Mouse (Mus musculus): ENCODE results near the gene N4bp2. TPM values are rescaled to one million over a fixed set of nuclear protein-coding genes. Genes with fewer than 3 reads are reported as not detected.

Gene N4bp2
- total and polyA plus RNA-seq, 3 experiments = 13.1 to 16.4 (median 15.1) TPM

- dilution Hi-C loops (cut with MboI; ENCODE audit: extremely low pct_ligation_motif_present, extremely low pct_unique_long_range_greater_than_20kb, low sequenced_read_pairs) = no loop called here
- H3K9me3 ChIP-seq (replicated peaks; ENCODE audit: low read length) = no peaks in the 10 kb centered on the region
- peak overlapping the region; percentile 93 for H3K9ac ChIP-seq (ENCODE audit: insufficient read depth, low read depth)
- H3K27ac ChIP-seq (ENCODE audit: insufficient read depth, low read depth) = peak overlapping the region; percentile 50
- H3K27me3 ChIP-seq (replicated peaks) = peaks cover 5% of the 10 kb centered on the region
- TF ChIP-seq POLR2A (IDR thresholded peaks at IDR 0.05; ENCODE audit: low read depth, low read length) (peak; percentile 46), SMC3 (IDR thresholded peaks at IDR 0.05; ENCODE audit: low read depth, low read length) (peak; percentile 41), ETS1 (conservative IDR thresholded peaks at IDR 0.05; ENCODE audit: low read depth, low read length) (no peak), PAX5 (IDR thresholded peaks at IDR 0.05; ENCODE audit: low read length) (no peak), CTCF (conservative IDR thresholded peaks at IDR 0.05 in 1 of 2, IDR thresholded peaks at IDR 0.05 in 1 of 2; ENCODE audit: low read depth in 2 of 2, low read length in 2 of 2) (peak in 1 of 2 experiments; percentile 80; a peak in 2 of 4 replicates), SIN3A (IDR thresholded peaks at IDR 0.05; ENCODE audit: low read length) (peak; percentile 55; the same call in 1 of the 2 replicates), MEF2A (IDR thresholded peaks at IDR 0.05; ENCODE audit: borderline replicate concordance, low read depth, low read length) (peak; percentile 17; the same call in 1 of the 2 replicates), POLR2AphosphoS2 (IDR thresholded peaks at IDR 0.05; ENCODE audit: low read depth, low read length) (no peak), BHLHE40 (IDR thresholded peaks at IDR 0.05; ENCODE audit: low read depth, low read length) (peak; percentile 7; the same call in 1 of the 2 replicates), TCF12 (IDR thresholded peaks at IDR 0.05; ENCODE audit: low read depth, low read length) (peak; percentile 34; the same call in 1 of the 2 replicates), NRF1 (IDR thresholded peaks at IDR 0.05; ENCODE audit: low read depth, low read length) (0 out of 2 replicates have a peak, but pooled peaks have one; percentile 16), RAD21 (IDR thresholded peaks at IDR 0.05; ENCODE audit: low read depth, low read length) (peak; percentile 50), E2F4 (IDR thresholded peaks at IDR 0.05; ENCODE audit: insufficient replicate concordance, low read depth, low read length) (no peak), IRF4 (IDR thresholded peaks at IDR 0.05; ENCODE audit: low read depth, low read length) (peak; percentile 21; the same call in 1 of the 2 replicates), ZKSCAN1 (IDR thresholded peaks at IDR 0.05; ENCODE audit: borderline replicate concordance, low read depth, low read length) (no peak), UBTF (IDR thresholded peaks at IDR 0.05; ENCODE audit: low read depth, low read length) (peak; percentile 55), RCOR1 (conservative IDR thresholded peaks at IDR 0.05; ENCODE audit: low read depth, low read length) (no peak), TBP (conservative IDR thresholded peaks at IDR 0.05; ENCODE audit: low read depth, low read length) (no peak), CHD1 (IDR thresholded peaks at IDR 0.05; ENCODE audit: low read depth, low read length) (no peak), NELFE (IDR thresholded peaks at IDR 0.05; ENCODE audit: low read depth, low read length) (0 out of 2 replicates have a peak, but pooled peaks have one; percentile 8), MAZ (IDR thresholded peaks at IDR 0.05; ENCODE audit: low read depth, low read length) (peak; percentile 76; the same call in 1 of the 2 replicates)
- peak overlapping the region; percentile 84 to 86 (median 85) for H3K4me3 ChIP-seq (replicated peaks in 1 of 3; ENCODE audit: low read depth in 2 of 3, low read length in 2 of 3, poor library complexity in 1 of 3)
- peaks cover 19% of the 10 kb centered on the region for H3K79me2 ChIP-seq (replicated peaks; ENCODE audit: control insufficient read depth, extremely low read depth, insufficient read depth, poor library complexity, severe bottlenecking)
- peaks cover 0 to 5% of the 10 kb centered on the region in 2 experiments; a peak in 2 of 4 replicates for H3K4me1 ChIP-seq (ENCODE audit: control insufficient read depth in 1 of 2, insufficient read depth in 2 of 2)
- DNase-seq (ENCODE audit: extremely low read depth) = peak; percentile 51
- H3K36me3 ChIP-seq (replicated peaks in 1 of 2; ENCODE audit: control insufficient read depth in 1 of 2, insufficient read depth in 1 of 2, low read length in 1 of 2) = peaks cover 0 to 3% of the 10 kb centered on the region in 2 experiments
- H3K4me2 ChIP-seq (ENCODE audit: insufficient read depth, low read depth, poor library complexity, severe bottlenecking) = peak overlapping the region; percentile 67
- in situ Hi-C loops (cut with MboI; ENCODE audit: low pct_ligation_motif_present, low pct_unique_long_range_greater_than_20kb, low sequenced_read_pairs) = no loop called here
These were observed 830 bp downstream of the N4bp2 start for GRCm38 (mm10) chr5:65763916-65764785.

Measured in CH12.LX (cell line).